Mouse (Mus musculus): ENCODE measurements at regions not wholly inside any gene's neighbourhood (a gene's known extent, or its start where the extent isn't known, plus 50 kb on each side); places are given as distances from the start of the nearest gene placed in this dataset.

GRCm38 (mm10) chr9:67154062-67154461 lies 104.9 kb upstream of the Tpm1 start:
- no peak for TF ChIP-seq GATA1 (IDR thresholded peaks at IDR 0.05; ENCODE audit: borderline replicate concordance, low read length)
- no peak for TF ChIP-seq FLI1 (IDR thresholded peaks at IDR 0.05; ENCODE audit: low read length)

All from megakaryocyte, embryonic 14.5 days (primary cell).